Comparison of ENCODE assay signal across 5 mouse cellular contexts in genomic region chr13:14021417-14021816, GRCm38 (mm10). TPM values are rescaled to one million over a fixed set of nuclear protein-coding genes. Genes with fewer than 3 reads are reported as not detected.
DNase-seq lines count a peak whose midpoint lies in the region; ATAC-seq and TF ChIP-seq lines count a peak whose summit lies in the region.
"Not testable (repeated sequence)": the region's sequence is repeated elsewhere in the genome, so short reads cannot be mapped to it uniquely, and the experiment has no call there.

No protein-coding gene starts in this region.

- not testable (repeated sequence) for TF ChIP-seq RAD21 in MEL (IDR thresholded peaks at IDR 0.05; ENCODE audit: low read depth, low read length)

- not testable (repeated sequence) for DNase-seq in MEL (ENCODE audit: low read depth, low spot score); liver, embryonic 14.5 days (ENCODE audit: low read depth in 3 of 3, low spot score in 3 of 3)

- H3K36me3 ChIP-seq in MEL (ENCODE audit: control insufficient read depth in 1 of 2, insufficient read depth in 2 of 2, low read length in 2 of 2), result peaks cover 22 to 28% of the 10 kb centered on the region in 2 experiments
- peaks cover 44% of the 10 kb centered on the region for H3K36me3 ChIP-seq in liver, embryonic 12.5 days
- peaks cover 12% of the 10 kb centered on the region for H3K36me3 ChIP-seq in liver, embryonic 14.5 days (replicated peaks; ENCODE audit: control insufficient read depth, insufficient read depth, low read depth)
- not testable (repeated sequence) for H3K36me3 ChIP-seq in liver, embryonic 16.5 days (ENCODE audit: control insufficient read depth, insufficient read depth)

- WGBS in liver, embryonic 12.5 days (ENCODE audit: insufficient replicate concordance), result 15% methylated on average over 11 of the region's 12 CpGs
- 16% methylated on average over 9 of the region's 12 CpGs for whole genome bisulfite sequencing in liver, embryonic 14.5 days (ENCODE audit: insufficient replicate concordance)
- WGBS in liver, embryonic 16.5 days (ENCODE audit: insufficient replicate concordance), result 24% methylated on average over 9 of the region's 12 CpGs

- not testable (repeated sequence) for H3K79me2 ChIP-seq in MEL (ENCODE audit: control insufficient read depth, insufficient read depth, low read length, poor library complexity)

- H3K4me1 ChIP-seq in MEL (ENCODE audit: control insufficient read depth in 1 of 2, insufficient read depth in 2 of 2, low read length in 2 of 2), result peaks cover 21 to 29% of the 10 kb centered on the region in 2 experiments
- peaks cover 33% of the 10 kb centered on the region for H3K4me1 ChIP-seq in liver, embryonic 12.5 days
- peaks cover 21 to 26% of the 10 kb centered on the region in 2 experiments for H3K4me1 ChIP-seq in liver, embryonic 14.5 days (replicated peaks; ENCODE audit: control insufficient read depth in 2 of 2, insufficient read depth in 2 of 2, low read length in 1 of 2)
- peaks cover 26% of the 10 kb centered on the region for H3K4me1 ChIP-seq in liver, embryonic 16.5 days (ENCODE audit: control insufficient read depth, low read depth, low read length)

- H3K4me3 ChIP-seq in MEL (ENCODE audit: control insufficient read depth in 1 of 2, insufficient read depth in 1 of 2, low read depth in 2 of 2, low read length in 2 of 2); liver, embryonic 16.5 days (ENCODE audit: low read depth, low read length): not testable (repeated sequence)
- H3K4me3 ChIP-seq in liver, embryonic 12.5 days, result peak overlapping the region; percentile 26
- 0 out of 4 replicates have a peak overlapping the region, but pooled peaks of 1 of the 2 experiments have one; percentile 21 for H3K4me3 ChIP-seq in liver, embryonic 14.5 days (ENCODE audit: insufficient read depth in 1 of 2, low read depth in 2 of 2, low read length in 2 of 2)

- H3K9me3 ChIP-seq in MEL (replicated peaks; ENCODE audit: insufficient read depth, low read length); liver, embryonic 12.5 days (replicated peaks); liver, embryonic 14.5 days (ENCODE audit: control insufficient read depth, low read length); liver, embryonic 16.5 days (replicated peaks; ENCODE audit: control insufficient read depth, low read length): not testable (repeated sequence)

- H3K27ac ChIP-seq in MEL (ENCODE audit: control insufficient read depth, low read depth, low read length), result peak overlapping the region; percentile 74; the same call in 1 of the 2 replicates
- H3K27ac ChIP-seq in liver, embryonic 12.5 days, result peak overlapping the region; percentile 84; the same call in 1 of the 2 replicates
- not testable (repeated sequence) for H3K27ac ChIP-seq in liver, embryonic 14.5 days
- peak overlapping the region; percentile 59; the same call in 1 of the 2 replicates for H3K27ac ChIP-seq in liver, embryonic 16.5 days (ENCODE audit: low read length)

- TF ChIP-seq POLR2A in MEL (IDR thresholded peaks at IDR 0.05; ENCODE audit: control insufficient read depth in 1 of 2, insufficient read depth in 1 of 2, low read depth in 1 of 2, low read length in 2 of 2, poor library complexity in 1 of 2), result not testable (repeated sequence)

- TF ChIP-seq CTCF in MEL (IDR thresholded peaks at IDR 0.05 in 2 of 3, conservative IDR thresholded peaks at IDR 0.05 in 1 of 3; ENCODE audit: control insufficient read depth in 1 of 3, insufficient read depth in 1 of 3, low read depth in 2 of 3, low read length in 3 of 3, poor library complexity in 1 of 3, severe bottlenecking in 1 of 3); liver, embryonic 14.5 days (IDR thresholded peaks at IDR 0.05; ENCODE audit: low read depth): not testable (repeated sequence)

- H3K27me3 ChIP-seq in MEL (ENCODE audit: control insufficient read depth in 1 of 2, insufficient read depth in 2 of 2, low read length in 2 of 2); liver, embryonic 12.5 days (replicated peaks); liver, embryonic 14.5 days (ENCODE audit: control insufficient read depth, insufficient read depth, low read length); liver, embryonic 16.5 days (ENCODE audit: control insufficient read depth, insufficient read depth, low read depth, low read length): not testable (repeated sequence)

- H3K4me2 ChIP-seq in liver, embryonic 12.5 days, result peak overlapping the region; percentile 50
- peak overlapping the region; percentile 40 for H3K4me2 ChIP-seq in liver, embryonic 14.5 days (ENCODE audit: low read depth)
- peak overlapping the region; percentile 36 for H3K4me2 ChIP-seq in liver, embryonic 16.5 days (ENCODE audit: low read depth, low read length)

- ATAC-seq in liver, embryonic 12.5 days, result peak; percentile 68
- peak; percentile 74; the same call in 1 of the 2 replicates for ATAC-seq in liver, embryonic 14.5 days (ENCODE audit: insufficient read depth)
- peak; percentile 67 for ATAC-seq in liver, embryonic 16.5 days (ENCODE audit: low read depth)
- ATAC-seq in megakaryocyte-erythroid progenitor cell, adult 5-6 weeks (replicated peaks; ENCODE audit: low FRiP score, low TSS enrichment, poor library complexity, severe bottlenecking), result 0 out of 2 replicates have a peak, but pooled peaks have one; percentile 56

- peak; percentile 19 to 61; a peak in 2 of 4 replicates for TF ChIP-seq EP300 in MEL (IDR thresholded peaks at IDR 0.05; ENCODE audit: low read depth in 1 of 2, low read length in 2 of 2)
- peak; percentile 64 for TF ChIP-seq EP300 in liver, embryonic 14.5 days (IDR thresholded peaks at IDR 0.05; ENCODE audit: low read depth)

- H3K9ac ChIP-seq in MEL (ENCODE audit: control insufficient read depth, low read depth, low read length, poor library complexity, severe bottlenecking); liver, embryonic 12.5 days; liver, embryonic 14.5 days (replicated peaks); liver, embryonic 16.5 days (ENCODE audit: low read depth, low read length): not testable (repeated sequence)

TF ChIP-seq in MEL, 35 proteins besides CTCF, POLR2A, EP300 and RAD21:
- TF ChIP-seq ETS1 (IDR thresholded peaks at IDR 0.05; ENCODE audit: low read depth, low read length) (0 out of 2 replicates have a peak, but pooled peaks have one; percentile 36), GATA1 (IDR thresholded peaks at IDR 0.05; ENCODE audit: low read depth, low read length) (peak; percentile 70), TAL1 (IDR thresholded peaks at IDR 0.05; ENCODE audit: low read length) (peak; percentile 41), TCF12 (IDR thresholded peaks at IDR 0.05; ENCODE audit: low read depth, low read length) (peak; percentile 68)

RNA-seq across cellular contexts. Expression of gene Tbce, which starts 18.0 kb away (rescaled TPM):
- total RNA-seq in MEL (2012; rRNA removed), result 35.3 and 36.8 TPM in 2 replicates
- polyA plus RNA-seq in MEL (2012; ENCODE audit: insufficient read depth in 1 of 2, insufficient read length in 2 of 2, low read depth in 1 of 2, low replicate concordance in 2 of 2, missing spikeins in 1 of 2), result 10 to 100 TPM in 1 of 2 experiments, not detected in 1; 56.9 TPM
- polyA plus RNA-seq in liver, embryonic 12.5 days (2016; fragmentation: Nextera tagmentation; extraction: Ambion mirVana), result 35.4 and 38.7 TPM in 2 replicates
- polyA plus RNA-seq in liver, embryonic 14.5 days (2012; rRNA removed), result 24.0 and 34.6 TPM in 2 replicates
- polyA plus RNA-seq in liver, embryonic 14.5 days (2014; fragmentation: Nextera tagmentation; extraction: Ambion mirVana), result 27.5 and 28.3 TPM in 2 replicates
- 25.6 and 26.8 TPM in 2 replicates for polyA plus RNA-seq in liver, embryonic 16.5 days (2015; fragmentation: Nextera tagmentation; extraction: Ambion mirVana)
- total RNA-seq in megakaryocyte-erythroid progenitor cell, adult 5-6 weeks (2014; fragmentation: Nextera tagmentation), result 106 and 112 TPM in 2 replicates
- total RNA-seq in megakaryocyte-erythroid progenitor cell, adult 5-6 weeks (2017), result 58.8 and 103 TPM in 2 replicates

RNA-seq across cellular contexts. Expression of gene Arid4b, which starts 41.6 kb away (rescaled TPM):
- 8.0 and 8.5 TPM in 2 replicates for total RNA-seq in MEL (2012; rRNA removed)
- 10 to 100 TPM; 13.0 to 24.8 TPM for polyA plus RNA-seq in MEL (2012; ENCODE audit: insufficient read depth in 1 of 2, insufficient read length in 2 of 2, low read depth in 1 of 2, low replicate concordance in 2 of 2, missing spikeins in 1 of 2)
- polyA plus RNA-seq in liver, embryonic 12.5 days (2016; fragmentation: Nextera tagmentation; extraction: Ambion mirVana), result 23.5 and 25.1 TPM in 2 replicates
- polyA plus RNA-seq in liver, embryonic 14.5 days (2012; rRNA removed), result 3.4 and 5.2 TPM in 2 replicates
- 11.7 and 12.8 TPM in 2 replicates for polyA plus RNA-seq in liver, embryonic 14.5 days (2014; fragmentation: Nextera tagmentation; extraction: Ambion mirVana)
- 18.0 and 19.7 TPM in 2 replicates for polyA plus RNA-seq in liver, embryonic 16.5 days (2015; fragmentation: Nextera tagmentation; extraction: Ambion mirVana)
- total RNA-seq in megakaryocyte-erythroid progenitor cell, adult 5-6 weeks (2014; fragmentation: Nextera tagmentation), result 31.2 and 33.7 TPM in 2 replicates
- total RNA-seq in megakaryocyte-erythroid progenitor cell, adult 5-6 weeks (2017), result 43.3 and 56.4 TPM in 2 replicates

RNA-seq across cellular contexts. Expression of gene Ggps1, which starts 41.9 kb away (rescaled TPM):
- 23.3 and 25.1 TPM in 2 replicates for total RNA-seq in MEL (2012; rRNA removed)
- 10 to 100 TPM in 1 of 2 experiments, not detected in 1; 31.3 TPM for polyA plus RNA-seq in MEL (2012; ENCODE audit: insufficient read depth in 1 of 2, insufficient read length in 2 of 2, low read depth in 1 of 2, low replicate concordance in 2 of 2, missing spikeins in 1 of 2)
- 16.8 and 18.2 TPM in 2 replicates for polyA plus RNA-seq in liver, embryonic 12.5 days (2016; fragmentation: Nextera tagmentation; extraction: Ambion mirVana)
- 4.4 and 5.9 TPM in 2 replicates for polyA plus RNA-seq in liver, embryonic 14.5 days (2012; rRNA removed)
- polyA plus RNA-seq in liver, embryonic 14.5 days (2014; fragmentation: Nextera tagmentation; extraction: Ambion mirVana), result 10.9 and 12.3 TPM in 2 replicates
- polyA plus RNA-seq in liver, embryonic 16.5 days (2015; fragmentation: Nextera tagmentation; extraction: Ambion mirVana), result 11.9 and 12.2 TPM in 2 replicates
- 21.7 and 23.3 TPM in 2 replicates for total RNA-seq in megakaryocyte-erythroid progenitor cell, adult 5-6 weeks (2014; fragmentation: Nextera tagmentation)
- 12.6 and 17.0 TPM in 2 replicates for total RNA-seq in megakaryocyte-erythroid progenitor cell, adult 5-6 weeks (2017)
